ENCODE assay signal across 8 mouse cellular contexts in genomic region chr2:130906584-130907315, GRCm38 (mm10). TPM values are rescaled to one million over a fixed set of nuclear protein-coding genes. Genes with fewer than 3 reads are reported as not detected.
A peak's percentile ranks its signal among the peaks of the same experiment; 100 is the strongest.
DNase-seq lines count a peak whose midpoint lies in the region; ATAC-seq lines count a peak whose summit lies in the region.

No protein-coding gene starts in this region.

- peak; percentile 28; the same call in 1 of the 2 replicates for ATAC-seq in cerebellum, adult (ENCODE audit: insufficient number of reproducible peaks, low FRiP score, low TSS enrichment)
- peak; percentile 10; the same call in 1 of the 2 replicates for ATAC-seq in megakaryocyte progenitor cell, adult 5-6 weeks (replicated peaks; ENCODE audit: poor library complexity)

- no peak for DNase-seq in cerebellum, postnatal 4 days (ENCODE audit: low spot score in 2 of 2)
- DNase-seq in thymus, postnatal 14 days, result peak; percentile 55
- DNase-seq in thymus, postnatal 25 days, result no peak
- peak; percentile 16 to 25 for DNase-seq in frontal cortex, postnatal 25 days (ENCODE audit: low spot score in 2 of 2)
- DNase-seq in kidney, postnatal 10 days, result peak; percentile 55
- no peak for DNase-seq in adipocyte (ENCODE audit: low spot score)

RNA-seq across cellular contexts. Expression of gene Atrn, which starts 0.5 kb away (rescaled TPM):
- 38.4 and 41.2 TPM in 2 replicates for total RNA-seq in megakaryocyte progenitor cell, adult 5-6 weeks (2015)
- 30.4 and 33.0 TPM in 2 replicates for total RNA-seq in megakaryocyte progenitor cell, adult 5-6 weeks (2017)

RNA-seq across cellular contexts. Expression of gene 4930402H24Rik, which starts 0.5 kb away (rescaled TPM):
- 6.4 and 10.8 TPM in 2 replicates for total RNA-seq in megakaryocyte progenitor cell, adult 5-6 weeks (2015)
- 4.2 and 8.6 TPM in 2 replicates for total RNA-seq in megakaryocyte progenitor cell, adult 5-6 weeks (2017)

Comparison
In these comparisons a context has a peak if more than half of its experiments do, and no peak if none do; other contexts are left out.
1. DNase-seq: peak in thymus, postnatal 14 days (single experiment), frontal cortex, postnatal 25 days (2 of 2) and kidney, postnatal 10 days (single experiment); none in cerebellum, postnatal 4 days (0 of 2), thymus, postnatal 25 days (single experiment) and adipocyte (single experiment).